Comparison of ENCODE assay signal across 20 mouse cellular contexts in the genomic region with DNA sequence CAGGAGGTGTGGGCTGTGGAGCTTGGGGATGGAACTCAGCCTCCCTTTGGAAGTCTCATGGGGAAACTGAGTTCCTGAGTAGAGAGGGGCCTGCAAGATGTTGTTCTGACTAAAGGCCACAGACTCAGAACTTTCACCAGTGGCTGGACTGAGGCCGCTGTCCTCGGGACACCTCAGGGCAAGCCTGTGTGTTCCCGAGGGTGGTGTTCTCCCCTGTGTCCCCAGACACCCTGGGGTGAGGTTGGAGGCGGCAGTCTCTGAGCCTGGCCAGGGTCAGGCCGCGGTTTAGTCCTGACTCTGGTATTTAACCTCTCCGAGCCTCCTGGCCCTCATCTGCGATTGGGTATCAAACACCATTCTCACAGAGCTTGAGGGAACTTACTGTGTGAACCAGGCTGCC. TPM values are rescaled to one million over a fixed set of nuclear protein-coding genes. Genes with fewer than 3 reads are reported as not detected.
DNase-seq lines count a peak whose midpoint lies in the region; ATAC-seq and TF ChIP-seq lines count a peak whose summit lies in the region.
"Had no signal": no experiment of that assay in that cellular context is flagged by ENCODE, and none has a peak within 500 bp of the region (broad histone marks: within the 10 kb centered on the region; RNA-seq: fewer than 3 reads in every experiment).

No protein-coding gene starts in this region.

- H3K4me2 ChIP-seq in hindbrain, embryonic 11.5 days (replicated peaks; ENCODE audit: low read depth, low read length), result no peak overlapping the region
- H3K4me2 ChIP-seq in liver, embryonic 16.5 days (ENCODE audit: low read depth, low read length), result no peak overlapping the region
- H3K4me2 ChIP-seq: embryonic facial prominence, embryonic 13.5 days; lung, embryonic 14.5 days; stomach, embryonic 15.5 days had no signal

- 0 out of 2 replicates have a peak overlapping the region, but pooled peaks have one; percentile 2 for H3K27ac ChIP-seq in hindbrain, embryonic 10.5 days
- no peak overlapping the region for H3K27ac ChIP-seq in hindbrain, embryonic 11.5 days (ENCODE audit: low read depth, low read length)
- H3K27ac ChIP-seq in MEL (ENCODE audit: control insufficient read depth, low read depth, low read length), result peak overlapping the region; percentile 57
- 0 out of 2 replicates have a peak overlapping the region, but pooled peaks have one; percentile 32 for H3K27ac ChIP-seq in liver, embryonic 16.5 days (ENCODE audit: low read length)
- H3K27ac ChIP-seq: embryonic facial prominence, embryonic 13.5 days; stomach, embryonic 15.5 days had no signal

- H3K4me3 ChIP-seq in hindbrain, embryonic 10.5 days, result no peak overlapping the region
- no peak overlapping the region for H3K4me3 ChIP-seq in hindbrain, embryonic 11.5 days (ENCODE audit: low read depth, low read length)
- no peak overlapping the region for H3K4me3 ChIP-seq in MEL (ENCODE audit: control insufficient read depth in 1 of 2, insufficient read depth in 1 of 2, low read depth in 2 of 2, low read length in 2 of 2)
- H3K4me3 ChIP-seq in liver, embryonic 16.5 days (ENCODE audit: low read depth, low read length), result no peak overlapping the region
- H3K4me3 ChIP-seq: embryonic facial prominence, embryonic 13.5 days; stomach, embryonic 15.5 days had no signal

- peaks cover 75% of the 10 kb centered on the region for H3K4me1 ChIP-seq in hindbrain, embryonic 10.5 days (replicated peaks)
- H3K4me1 ChIP-seq in hindbrain, embryonic 11.5 days (replicated peaks; ENCODE audit: control insufficient read depth, insufficient read depth, low read length), result no peaks in the 10 kb centered on the region; the same call in 1 of the 2 replicates
- H3K4me1 ChIP-seq in MEL (ENCODE audit: control insufficient read depth in 1 of 2, insufficient read depth in 2 of 2, low read length in 2 of 2), result peaks cover 23 to 42% of the 10 kb centered on the region in 2 experiments
- H3K4me1 ChIP-seq in liver, embryonic 16.5 days (ENCODE audit: control insufficient read depth, low read depth, low read length), result peaks cover 81% of the 10 kb centered on the region

- no peaks in the 10 kb centered on the region for H3K9me3 ChIP-seq in hindbrain, embryonic 10.5 days
- no peaks in the 10 kb centered on the region for H3K9me3 ChIP-seq in hindbrain, embryonic 11.5 days (ENCODE audit: control insufficient read depth, low read length)
- H3K9me3 ChIP-seq in MEL (replicated peaks; ENCODE audit: insufficient read depth, low read length), result no peaks in the 10 kb centered on the region
- no peaks in the 10 kb centered on the region for H3K9me3 ChIP-seq in liver, embryonic 16.5 days (replicated peaks; ENCODE audit: control insufficient read depth, low read length)
- H3K9me3 ChIP-seq: embryonic facial prominence, embryonic 13.5 days; stomach, embryonic 15.5 days had no signal

- H3K9ac ChIP-seq in hindbrain, embryonic 11.5 days (ENCODE audit: low read depth, low read length), result no peak overlapping the region; the same call in 1 of the 2 replicates
- H3K9ac ChIP-seq in MEL (ENCODE audit: control insufficient read depth, low read depth, low read length, poor library complexity, severe bottlenecking), result peak overlapping the region; percentile 11; the same call in 1 of the 2 replicates
- H3K9ac ChIP-seq in liver, embryonic 16.5 days (ENCODE audit: low read depth, low read length), result peak overlapping the region; percentile 33; the same call in 1 of the 2 replicates
- H3K9ac ChIP-seq: lung, embryonic 14.5 days; stomach, embryonic 15.5 days had no signal

- H3K27me3 ChIP-seq in hindbrain, embryonic 10.5 days (ENCODE audit: insufficient read depth, poor library complexity, severe bottlenecking), result no peaks in the 10 kb centered on the region
- H3K27me3 ChIP-seq in hindbrain, embryonic 11.5 days (ENCODE audit: control insufficient read depth, insufficient read depth, low read length), result no peaks in the 10 kb centered on the region
- H3K27me3 ChIP-seq in MEL (ENCODE audit: control insufficient read depth in 1 of 2, insufficient read depth in 2 of 2, low read length in 2 of 2), result no peaks in the 10 kb centered on the region
- H3K27me3 ChIP-seq in liver, embryonic 16.5 days (ENCODE audit: control insufficient read depth, insufficient read depth, low read depth, low read length), result no peaks in the 10 kb centered on the region
- H3K27me3 ChIP-seq: CH12.LX; embryonic facial prominence, embryonic 13.5 days; stomach, embryonic 15.5 days had no signal

- TF ChIP-seq RAD21 in MEL (IDR thresholded peaks at IDR 0.05; ENCODE audit: low read depth, low read length), result no peak

- peak; percentile 46 for DNase-seq in adrenal gland, adult 2 months
- DNase-seq in adrenal gland, postnatal 25 days, result no peak
- no peak for DNase-seq in hindbrain, embryonic 10.5 days (ENCODE audit: low spot score)
- DNase-seq in hindbrain, embryonic 11.5 days (ENCODE audit: low spot score), result no peak
- DNase-seq in MEL (ENCODE audit: low read depth, low spot score), result no peak
- DNase-seq in c-Kit-positive CD71-positive TER-119-positive erythroid progenitor cells, embryonic 14.5 days (ENCODE audit: low spot score), result no peak
- no peak for DNase-seq in gastrocnemius, postnatal 14 days
- DNase-seq: cerebellum, adult 8-10 months; heart, postnatal 10 days; lung, embryonic 14.5 days; lung, postnatal 4 days; midbrain, embryonic 14.5 days; right cerebral cortex, adult 18-20 months had no signal

- 51% methylated on average over 8 of the region's 8 CpGs for WGBS in hindbrain, embryonic 10.5 days
- WGBS in hindbrain, embryonic 11.5 days, result 44% methylated on average over 8 of the region's 8 CpGs
- 63% methylated on average over 8 of the region's 8 CpGs for WGBS in liver, embryonic 16.5 days (ENCODE audit: insufficient replicate concordance)

- H3K36me3 ChIP-seq in hindbrain, embryonic 10.5 days, result no peaks in the 10 kb centered on the region
- no peaks in the 10 kb centered on the region for H3K36me3 ChIP-seq in hindbrain, embryonic 11.5 days (ENCODE audit: control insufficient read depth, insufficient read depth, low read length)
- peaks cover 0 to 25% of the 10 kb centered on the region in 2 experiments; a peak in 2 of 4 replicates for H3K36me3 ChIP-seq in MEL (ENCODE audit: control insufficient read depth in 1 of 2, insufficient read depth in 2 of 2, low read length in 2 of 2)
- H3K36me3 ChIP-seq in liver, embryonic 16.5 days (ENCODE audit: control insufficient read depth, insufficient read depth), result no peaks in the 10 kb centered on the region
- H3K36me3 ChIP-seq: embryonic facial prominence, embryonic 13.5 days; stomach, embryonic 15.5 days had no signal

- intact Hi-C loops in gastrocnemius, postnatal 14 days (cut with DNase I; ENCODE audit: low total_unique reads), result no loop called here

- no peak for ATAC-seq in hindbrain, embryonic 11.5 days (ENCODE audit: low FRiP score)
- ATAC-seq in liver, embryonic 16.5 days (ENCODE audit: low read depth), result no peak
- ATAC-seq: hindbrain, embryonic 16.5 days; intestine, postnatal 0 days had no signal

- TF ChIP-seq POLR2A in MEL (IDR thresholded peaks at IDR 0.05; ENCODE audit: control insufficient read depth in 1 of 2, insufficient read depth in 1 of 2, low read depth in 1 of 2, low read length in 2 of 2, poor library complexity in 1 of 2), result no peak

- peaks cover 61% of the 10 kb centered on the region; the same call in 1 of the 2 replicates for H3K79me2 ChIP-seq in MEL (ENCODE audit: control insufficient read depth, insufficient read depth, low read length, poor library complexity)

- no peak for TF ChIP-seq EP300 in MEL (IDR thresholded peaks at IDR 0.05; ENCODE audit: low read depth in 1 of 2, low read length in 2 of 2)

- TF ChIP-seq CTCF in MEL (IDR thresholded peaks at IDR 0.05 in 2 of 3, conservative IDR thresholded peaks at IDR 0.05 in 1 of 3; ENCODE audit: control insufficient read depth in 1 of 3, insufficient read depth in 1 of 3, low read depth in 2 of 3, low read length in 3 of 3, poor library complexity in 1 of 3, severe bottlenecking in 1 of 3), result no peak

RNA-seq across cellular contexts. Expression of gene Tpst2, which starts 19.1 kb away (rescaled TPM):
- 100 to 1,000 TPM; 154 to 322 TPM for total RNA-seq in adrenal gland, adult 2 months (2021)
- 222 and 270 TPM in 2 replicates for polyA plus RNA-seq in adrenal gland, adult 2 months (2012; rRNA removed)
- 144 and 210 TPM in 2 replicates for total RNA-seq in adrenal gland, postnatal 25 days (2021)
- polyA plus RNA-seq in hindbrain, embryonic 10.5 days (2016; fragmentation: Nextera tagmentation; extraction: Ambion mirVana), result 37.2 and 40.9 TPM in 2 replicates
- 27.0 and 32.3 TPM in 2 replicates for polyA plus RNA-seq in hindbrain, embryonic 11.5 days (2014; fragmentation: Nextera tagmentation; extraction: Ambion mirVana)
- 63.1 and 86.1 TPM in 2 replicates for total RNA-seq in MEL (2012; rRNA removed)
- polyA plus RNA-seq in MEL (2012; ENCODE audit: insufficient read depth in 1 of 2, insufficient read length in 2 of 2, low read depth in 1 of 2, low replicate concordance in 2 of 2, missing spikeins in 1 of 2), result 10 to 100 TPM in 1 of 2 experiments, not detected in 1; 57.8 TPM
- polyA plus RNA-seq in liver, embryonic 16.5 days (2015; fragmentation: Nextera tagmentation; extraction: Ambion mirVana), result 38.5 and 38.8 TPM in 2 replicates
- 10 to 100 TPM; 17.4 to 23.4 TPM for total RNA-seq in gastrocnemius, postnatal 14 days (2021)

RNA-seq across cellular contexts. Expression of gene Tfip11, which starts 30.6 kb away (rescaled TPM):
- total RNA-seq in adrenal gland, adult 2 months (2021), result 10 to 100 TPM; 30.3 to 38.7 TPM
- 36.6 and 38.1 TPM in 2 replicates for polyA plus RNA-seq in adrenal gland, adult 2 months (2012; rRNA removed)
- 33.3 and 38.6 TPM in 2 replicates for total RNA-seq in adrenal gland, postnatal 25 days (2021)
- polyA plus RNA-seq in hindbrain, embryonic 10.5 days (2016; fragmentation: Nextera tagmentation; extraction: Ambion mirVana), result 39.9 and 43.7 TPM in 2 replicates
- polyA plus RNA-seq in hindbrain, embryonic 11.5 days (2014; fragmentation: Nextera tagmentation; extraction: Ambion mirVana), result 17.6 and 22.8 TPM in 2 replicates
- total RNA-seq in MEL (2012; rRNA removed), result 30.3 and 34.6 TPM in 2 replicates
- polyA plus RNA-seq in MEL (2012; ENCODE audit: insufficient read depth in 1 of 2, insufficient read length in 2 of 2, low read depth in 1 of 2, low replicate concordance in 2 of 2, missing spikeins in 1 of 2), result 10 to 100 TPM in 1 of 2 experiments, not detected in 1; 44.7 TPM
- 11.8 and 12.6 TPM in 2 replicates for polyA plus RNA-seq in liver, embryonic 16.5 days (2015; fragmentation: Nextera tagmentation; extraction: Ambion mirVana)
- total RNA-seq in gastrocnemius, postnatal 14 days (2021), result 10 to 100 TPM; 12.0 to 13.2 TPM

RNA-seq across cellular contexts. Expression of gene Crybb1, which starts 39.9 kb away (rescaled TPM):
- total RNA-seq in adrenal gland, adult 2 months (2021), result 1 to 10 TPM; 2.9 to 3.2 TPM
- polyA plus RNA-seq in adrenal gland, adult 2 months (2012; rRNA removed), result 5.3 and 6.7 TPM in 2 replicates
- total RNA-seq in adrenal gland, postnatal 25 days (2021), result 1.1 and 2.7 TPM in 2 replicates
- 0.19 and 0.42 TPM in 2 replicates for polyA plus RNA-seq in hindbrain, embryonic 10.5 days (2016; fragmentation: Nextera tagmentation; extraction: Ambion mirVana)
- polyA plus RNA-seq in hindbrain, embryonic 11.5 days (2014; fragmentation: Nextera tagmentation; extraction: Ambion mirVana), result 0.59 and 0.88 TPM in 2 replicates
- total RNA-seq in MEL (2012; rRNA removed), result 0.27 TPM in 1 of 2 replicates, not detected in the other
- polyA plus RNA-seq in MEL (2012; ENCODE audit: insufficient read depth in 1 of 2, insufficient read length in 2 of 2, low read depth in 1 of 2, low replicate concordance in 2 of 2, missing spikeins in 1 of 2), result under 1 TPM in 1 of 2 experiments, not detected in 1; 0.24 TPM
- 0.28 and 0.32 TPM in 2 replicates for polyA plus RNA-seq in liver, embryonic 16.5 days (2015; fragmentation: Nextera tagmentation; extraction: Ambion mirVana)
- 1 to 10 TPM; 1.9 to 2.0 TPM for total RNA-seq in gastrocnemius, postnatal 14 days (2021)
- total RNA-seq: CH12.LX; granulocyte monocyte progenitor cell, adult 5-6 weeks had no signal

RNA-seq across cellular contexts. Expression of gene Cryba4, which starts 43.2 kb away (rescaled TPM):
- 10 to 100 TPM; 70.5 to 74.9 TPM for total RNA-seq in adrenal gland, adult 2 months (2021)
- 58.4 and 91.5 TPM in 2 replicates for polyA plus RNA-seq in adrenal gland, adult 2 months (2012; rRNA removed)
- total RNA-seq in adrenal gland, postnatal 25 days (2021), result 14.8 and 16.5 TPM in 2 replicates
- polyA plus RNA-seq in hindbrain, embryonic 10.5 days (2016; fragmentation: Nextera tagmentation; extraction: Ambion mirVana), result 0.35 and 1.4 TPM in 2 replicates
- 1.4 and 1.9 TPM in 2 replicates for polyA plus RNA-seq in hindbrain, embryonic 11.5 days (2014; fragmentation: Nextera tagmentation; extraction: Ambion mirVana)
- total RNA-seq in MEL (2012; rRNA removed), result 0.29 and 0.39 TPM in 2 replicates
- polyA plus RNA-seq in MEL (2012; ENCODE audit: insufficient read depth in 1 of 2, insufficient read length in 2 of 2, low read depth in 1 of 2, low replicate concordance in 2 of 2, missing spikeins in 1 of 2), result under 1 TPM in 1 of 2 experiments, not detected in 1; 0.77 TPM
- polyA plus RNA-seq in liver, embryonic 16.5 days (2015; fragmentation: Nextera tagmentation; extraction: Ambion mirVana), result 0.49 and 0.67 TPM in 2 replicates
- under 1 TPM; 0.42 to 0.68 TPM for total RNA-seq in gastrocnemius, postnatal 14 days (2021)
- total RNA-seq: CH12.LX; granulocyte monocyte progenitor cell, adult 5-6 weeks had no signal

RNA-seq across cellular contexts. Expression of gene Srrd, which starts 47.3 kb away (rescaled TPM):
- 10 to 100 TPM; 20.1 to 68.5 TPM for total RNA-seq in adrenal gland, adult 2 months (2021)
- 43.2 and 47.4 TPM in 2 replicates for polyA plus RNA-seq in adrenal gland, adult 2 months (2012; rRNA removed)
- total RNA-seq in adrenal gland, postnatal 25 days (2021), result 22.4 and 29.1 TPM in 2 replicates
- 52.5 and 53.2 TPM in 2 replicates for polyA plus RNA-seq in hindbrain, embryonic 10.5 days (2016; fragmentation: Nextera tagmentation; extraction: Ambion mirVana)
- polyA plus RNA-seq in hindbrain, embryonic 11.5 days (2014; fragmentation: Nextera tagmentation; extraction: Ambion mirVana), result 49.8 and 50.5 TPM in 2 replicates
- total RNA-seq in MEL (2012; rRNA removed), result 29.4 and 36.5 TPM in 2 replicates
- 10 to 100 TPM in 1 of 2 experiments, not detected in 1; 49.3 TPM for polyA plus RNA-seq in MEL (2012; ENCODE audit: insufficient read depth in 1 of 2, insufficient read length in 2 of 2, low read depth in 1 of 2, low replicate concordance in 2 of 2, missing spikeins in 1 of 2)
- polyA plus RNA-seq in liver, embryonic 16.5 days (2015; fragmentation: Nextera tagmentation; extraction: Ambion mirVana), result 12.6 and 12.9 TPM in 2 replicates
- 1 to 10 TPM; 3.2 to 3.3 TPM for total RNA-seq in gastrocnemius, postnatal 14 days (2021)
